Mouse (Mus musculus) kidney, embryonic 14.5 days (tissue): Measurements from ENCODE around the gene 2310009B15Rik. TPM values are rescaled to one million over a fixed set of nuclear protein-coding genes. Genes with fewer than 3 reads are reported as not detected.

Experiments
- polyA plus RNA-seq: library from polyadenylated mRNA; unstranded; fragments of >200 nt; fragmentation: Nextera tagmentation; extraction: Ambion mirVana; gene quantifications from 2 replicates; pipeline ENCODE4 v1.2.1, GENCODE M21; 2014

The 2310009B15Rik gene
- polyA plus RNA-seq, 1 experiment from 2014 or later = 47.8 TPM

Other genes starting within 250 kb of the 2310009B15Rik start
- 25.6 and 46.4 TPM in 2 replicates for gene Nek7, start 236.7 kb downstream of the 2310009B15Rik start, polyA plus RNA-seq
- 0.07 TPM in 1 of 2 replicates, not detected in the other for gene Lhx9, start 8.3 kb downstream of the 2310009B15Rik start, polyA plus RNA-seq
- 10.7 and 13.1 TPM in 2 replicates for gene Dennd1b, start 106.6 kb upstream of the 2310009B15Rik start, polyA plus RNA-seq